Mouse (Mus musculus) bone marrow, adult 2 months (tissue): ENCODE results near the gene Txndc17. TPM values are rescaled to one million over a fixed set of nuclear protein-coding genes. Genes with fewer than 3 reads are reported as not detected.

Experiments used
- H3K27ac ChIP-seq: fragments of 200-500 bp; 2 replicates; pipeline ENCODE4 v1.5.1; 2012; ENCODE audit warnings: low read depth, mild to moderate bottlenecking, control low read depth, inconsistent platforms, low read length; ENCODE audit not compliant: control insufficient read depth, poor library complexity, insufficient read depth
- H3K4me1 ChIP-seq: fragments of 200-500 bp; 2 replicates; pipeline ENCODE4 v1.6.1; 2011; ENCODE audit warnings: low read length; ENCODE audit not compliant: control insufficient read depth, insufficient read depth
- H3K4me3 ChIP-seq: fragments of 200-500 bp; replicated peaks from 2 replicates; pipeline ENCODE3; 2011; ENCODE audit warnings: mild to moderate bottlenecking, low read depth, low read length, control low read depth; ENCODE audit not compliant: control insufficient read depth
- CTCF ChIP-seq: fragments of 200-500 bp; IDR thresholded peaks from 2 replicates; pipeline ENCODE4 v1.5.1; 2011; ENCODE audit warnings: low read length, control low read depth; ENCODE audit not compliant: control insufficient read depth, insufficient read depth
- POLR2A ChIP-seq: fragments of 200-500 bp; IDR thresholded peaks from 2 replicates; pipeline ENCODE4 v1.6.1; 2011; ENCODE audit warnings: low read depth, mild to moderate bottlenecking, control low read depth, low read length, borderline replicate concordance; ENCODE audit not compliant: control insufficient read depth
- WGBS: fragments of 180-500 bp; shearing (Covaris S2); methylation state at CpG from one replicate; pipeline ENCODE4 v1.1.7; 2018; 5-methylcytosine and 5-hydroxymethylcytosine counted together
- polyA plus RNA-seq: library from polyadenylated mRNA; stranded (reverse); fragments of >200 nt; gene quantifications from 2 replicates; pipeline ENCODE4 v1.2.4, GENCODE M21; 2011; ENCODE audit warnings: low replicate concordance; ENCODE audit not compliant: missing spikeins, insufficient read depth, insufficient read length

Gene Txndc17
- polyA plus RNA-seq, 1 experiment: 49.0 TPM

DNA sequence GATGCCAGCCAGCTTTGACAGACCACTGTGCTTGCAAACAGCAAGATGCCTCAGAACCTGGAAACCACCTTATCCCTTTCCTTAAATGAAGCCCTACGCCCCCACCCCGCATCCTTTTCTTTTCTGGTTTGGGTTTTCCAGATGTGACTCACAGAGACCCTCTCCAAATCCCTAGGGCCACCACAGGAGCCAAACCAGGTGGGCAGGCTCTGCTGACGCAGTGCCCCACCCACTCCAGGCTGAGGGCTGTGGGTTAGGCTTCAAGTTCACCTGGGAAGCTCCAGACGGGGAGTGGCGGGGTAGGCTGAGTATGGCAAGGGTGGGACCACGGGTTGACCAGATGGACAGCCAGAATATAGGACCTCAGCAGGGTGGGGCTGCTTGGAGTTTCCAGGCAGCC lies 19.6 kb downstream of the Txndc17 start:
- Histone ChIP-seq H3K4me3 (no peak overlapping the region), H3K4me1 (no peaks in the 10 kb centered on the region), H3K27ac (no peak overlapping the region)
- TF ChIP-seq CTCF (no peak), POLR2A (no peak)
- 81% methylated on average over 6 of the region's 6 CpGs for WGBS

DNA sequence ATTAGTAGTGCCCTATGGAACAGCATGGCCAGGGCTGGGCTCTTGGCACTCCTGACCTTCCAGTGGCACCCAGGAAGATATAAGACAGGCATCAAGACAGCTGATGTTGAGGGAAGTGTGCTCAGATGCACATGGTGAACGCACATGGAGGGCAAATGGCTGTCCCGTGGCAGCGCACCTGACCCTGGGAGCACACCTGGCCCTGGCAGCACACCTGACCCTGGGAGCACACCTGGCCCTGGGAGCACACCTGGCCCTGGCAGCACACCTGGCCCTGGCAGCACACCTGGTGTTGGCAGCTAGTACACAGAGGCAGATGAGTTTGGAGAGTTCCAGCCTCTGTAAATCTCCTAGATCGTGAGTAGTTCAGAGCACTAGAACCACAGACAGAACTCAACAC lies 21.2 kb downstream of the Txndc17 start:
- no peak for TF ChIP-seq POLR2A
- TF ChIP-seq CTCF: no peak
- WGBS: 80% methylated on average over 4 of the region's 4 CpGs
- no peaks in the 10 kb centered on the region for H3K4me1 ChIP-seq
- H3K27ac ChIP-seq: no peak overlapping the region
- H3K4me3 ChIP-seq: no peak overlapping the region

DNA sequence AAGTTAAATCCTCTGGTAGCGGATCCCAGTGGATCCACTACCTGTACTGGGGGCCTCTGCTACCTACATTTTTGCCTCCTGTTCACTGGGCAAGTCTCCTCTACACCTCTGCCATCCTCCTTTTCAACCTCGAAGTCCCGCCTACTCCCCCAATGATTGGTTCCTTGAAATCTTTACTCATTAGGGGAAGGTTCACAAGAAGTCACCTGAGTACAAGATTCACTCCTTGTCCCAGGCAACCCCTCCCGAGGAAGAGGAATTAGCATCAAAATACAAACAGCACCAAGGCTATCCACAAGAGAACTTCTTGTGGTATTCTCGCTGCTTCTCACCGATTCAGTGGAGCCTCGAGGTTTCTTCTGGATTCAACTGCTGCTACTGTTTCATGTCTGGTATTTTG lies 24.7 kb downstream of the Txndc17 start:
- Histone ChIP-seq H3K4me3 (no peak overlapping the region), H3K4me1 (no peaks in the 10 kb centered on the region), H3K27ac (no peak overlapping the region)
- 80% methylated on average over 7 of the region's 7 CpGs for WGBS
- no peak for TF ChIP-seq POLR2A
- no peak for TF ChIP-seq CTCF

DNA sequence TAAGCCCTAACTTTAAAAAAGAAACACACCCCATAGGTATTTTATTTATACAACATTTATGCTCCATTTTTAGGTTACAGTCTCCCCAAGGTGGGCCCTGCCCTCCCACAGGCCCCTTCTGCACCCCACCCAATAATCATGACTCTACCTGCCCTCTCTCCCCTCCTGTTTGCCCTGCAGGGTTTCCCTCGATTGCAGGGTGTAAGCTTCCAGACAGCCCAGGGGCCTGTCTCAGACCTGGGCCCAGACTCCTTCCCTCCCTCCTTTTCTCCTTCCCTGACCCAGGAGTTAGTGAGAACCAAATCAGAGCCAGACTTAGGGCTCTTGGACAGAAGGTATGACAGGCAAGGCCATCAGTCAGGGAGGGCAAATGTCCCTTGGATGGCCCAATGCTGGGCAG lies 25.6 kb downstream of the Txndc17 start:
- no peak for TF ChIP-seq CTCF
- no peak for TF ChIP-seq POLR2A
- WGBS: 67% methylated on average over 1 of the region's 1 CpGs
- Histone ChIP-seq H3K4me3 (no peak overlapping the region), H3K27ac (no peak overlapping the region), H3K4me1 (no peaks in the 10 kb centered on the region)

DNA sequence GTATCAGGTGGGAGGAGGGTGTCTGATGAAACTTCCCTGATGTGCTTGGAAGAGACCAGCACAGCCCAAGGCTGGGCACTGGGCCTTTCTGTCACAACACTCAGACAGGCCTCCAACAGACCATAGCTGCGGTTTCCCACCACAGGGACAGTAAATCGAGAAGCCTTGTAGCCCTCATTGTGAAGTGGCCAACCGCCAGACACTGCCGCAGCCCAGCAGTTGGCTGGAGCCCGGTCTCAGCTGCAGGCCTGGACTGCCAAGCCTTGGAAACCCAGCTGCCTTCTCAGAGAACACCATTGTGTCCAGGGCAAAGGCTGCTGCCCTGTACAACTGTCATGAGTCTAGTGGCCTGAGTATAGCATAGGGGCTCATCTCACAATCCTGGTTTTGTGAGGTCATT lies 26.7 kb downstream of the Txndc17 start:
- no peaks in the 10 kb centered on the region for H3K4me1 ChIP-seq
- TF ChIP-seq CTCF: no peak
- TF ChIP-seq POLR2A: no peak
- 61% methylated on average over 5 of the region's 5 CpGs for whole genome bisulfite sequencing
- H3K27ac ChIP-seq: no peak overlapping the region
- H3K4me3 ChIP-seq: no peak overlapping the region

DNA sequence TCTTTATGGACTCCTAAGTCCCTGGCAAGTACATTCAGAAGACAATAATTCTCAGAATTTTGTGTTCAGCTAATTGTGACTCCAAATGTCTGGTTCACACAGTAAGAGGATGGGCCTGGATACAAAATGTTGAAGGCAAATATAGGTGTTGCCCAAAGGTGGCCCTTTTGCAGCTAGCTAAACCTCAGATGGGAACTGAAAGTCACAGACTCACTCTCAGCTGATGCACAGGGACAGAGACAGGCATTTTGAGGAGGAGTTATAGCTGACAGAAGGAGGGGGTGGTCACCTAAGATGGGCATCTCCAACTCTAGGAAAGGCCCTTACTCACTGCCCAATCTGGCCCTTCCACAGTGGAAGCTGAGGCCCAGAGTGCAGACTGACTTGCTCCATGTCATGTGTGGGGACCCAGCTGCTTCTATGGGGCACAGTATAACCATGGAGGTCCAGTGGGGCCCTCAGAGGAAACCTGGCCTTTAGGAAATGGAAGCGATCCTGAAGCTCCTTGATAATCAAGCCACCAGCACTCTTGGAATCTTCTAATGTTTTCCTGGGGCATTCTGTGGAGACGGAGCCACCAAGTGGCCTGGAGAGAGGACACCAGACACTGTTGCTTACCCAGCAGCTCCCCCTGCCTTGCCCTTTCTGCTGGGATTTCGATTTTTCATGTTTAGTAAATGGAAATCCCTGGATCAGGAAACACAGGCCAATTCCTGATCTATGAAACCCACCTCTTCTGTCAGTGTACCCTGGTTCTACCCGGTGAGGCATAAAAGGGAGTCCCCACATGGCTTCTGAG lies 32.9 kb downstream of the Txndc17 start:
- 64% methylated on average over 4 of the region's 4 CpGs for WGBS
- TF ChIP-seq CTCF: no peak
- no peak for TF ChIP-seq POLR2A
- no peak overlapping the region for H3K4me3 ChIP-seq

DNA sequence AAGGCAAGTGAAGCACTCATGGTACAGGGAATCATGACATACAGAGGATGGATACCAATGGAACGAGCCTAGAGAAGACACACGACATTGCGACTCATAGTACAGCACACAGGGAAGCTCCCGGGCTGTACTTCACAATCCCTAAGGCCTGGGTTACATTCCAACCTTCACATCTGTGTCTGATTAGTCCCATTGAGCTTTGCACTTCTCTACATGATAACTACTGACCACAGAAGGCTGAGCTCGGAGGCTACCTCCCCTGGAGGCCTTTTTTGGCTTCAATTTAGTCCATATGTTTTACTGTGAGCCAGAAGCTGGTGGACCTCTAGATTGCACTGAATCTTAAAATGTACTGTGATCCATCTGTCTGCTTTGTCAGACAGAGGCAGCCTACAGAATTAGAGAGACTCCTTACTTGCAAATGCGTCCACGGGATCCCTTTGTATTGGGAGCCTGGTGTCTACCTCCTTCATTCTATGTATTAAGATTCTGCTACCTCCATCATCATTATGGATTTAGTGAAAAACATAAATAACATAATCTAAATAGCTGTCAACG lies 37.9 kb downstream of the Txndc17 start:
- 82% methylated on average over 8 of the region's 8 CpGs for WGBS
- TF ChIP-seq CTCF (no peak), POLR2A (no peak)
- no peak overlapping the region for H3K27ac ChIP-seq
- no peaks in the 10 kb centered on the region for H3K4me1 ChIP-seq
- no peak overlapping the region for H3K4me3 ChIP-seq

More for the DNA sequence above, 32.9 kb downstream of the Txndc17 start:
- Histone ChIP-seq H3K27ac (no peak overlapping the region), H3K4me1 (no peaks in the 10 kb centered on the region)

DNA sequence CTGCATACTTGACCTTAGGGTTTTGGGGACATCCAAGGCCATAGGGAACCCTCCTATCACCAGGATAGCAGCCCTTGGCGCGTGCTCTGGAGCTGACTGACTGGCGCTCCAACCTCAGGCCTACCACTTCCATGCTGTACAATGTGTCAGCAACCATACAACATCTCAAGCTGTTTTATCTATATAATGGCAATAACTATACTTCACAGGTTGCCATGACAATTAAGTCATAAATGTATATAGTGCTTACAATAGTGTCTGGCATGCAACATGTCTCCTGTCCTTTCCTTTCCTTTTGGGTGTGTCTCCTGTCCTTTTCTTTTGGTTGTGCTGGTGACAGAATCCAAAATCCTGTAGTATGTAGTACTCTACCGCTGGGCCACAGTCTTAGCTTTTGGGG lies 48.3 kb downstream of the Txndc17 start:
- Histone ChIP-seq H3K27ac (no peak overlapping the region), H3K4me3 (no peak overlapping the region), H3K4me1 (peaks cover 3% of the 10 kb centered on the region; the same call in 1 of the 2 replicates)
- WGBS: 91% methylated on average over 4 of the region's 4 CpGs
- TF ChIP-seq CTCF: no peak
